Mouse (Mus musculus): Measurements from ENCODE around the gene Crocc2. TPM values are rescaled to one million over a fixed set of nuclear protein-coding genes. Genes with fewer than 3 reads are reported as not detected.

The Crocc2 gene
- polyA plus RNA-seq, 1 experiment = 0.09 TPM

- WGBS = 54% methylated on average over 2 of the region's 2 CpGs
- no peak for DNase-seq (ENCODE audit: low read depth, low spot score)
Observed at GRCm38 (mm10) chr1:93245936-93246335, 77.4 kb downstream of the Crocc2 start.

- 30% methylated on average over 2 of the region's 2 CpGs for WGBS
- DNase-seq (ENCODE audit: low read depth, low spot score) = no peak
Observed at GRCm38 (mm10) chr1:93252586-93252985, 84.1 kb downstream of the Crocc2 start.

GRCm38 (mm10) chr1:93255761-93256160 lies 87.2 kb downstream of the Crocc2 start:
- 83% methylated on average over 7 of the region's 7 CpGs for WGBS

GRCm38 (mm10) chr1:93257560-93257959 lies 89.0 kb downstream of the Crocc2 start:
- WGBS = 95% methylated on average over 1 of the region's 1 CpGs
- no peak for DNase-seq (ENCODE audit: low read depth, low spot score)

More at GRCm38 (mm10) chr1:93255761-93256160, 87.2 kb downstream of the Crocc2 start:
- no peak for DNase-seq (ENCODE audit: low read depth, low spot score)

GRCm38 (mm10) chr1:93267207-93267606 lies 98.7 kb downstream of the Crocc2 start:
- no peak for DNase-seq (ENCODE audit: low read depth, low spot score)
- 40% methylated on average over 3 of the region's 3 CpGs for WGBS

- DNase-seq (ENCODE audit: low read depth, low spot score) = no peak
- WGBS = 74% methylated on average over 2 of the region's 2 CpGs
Observed at GRCm38 (mm10) chr1:93268246-93268645, 99.7 kb downstream of the Crocc2 start.

- DNase-seq (ENCODE audit: low read depth, low spot score) = no peak
- 62% methylated on average over 3 of the region's 3 CpGs for WGBS
Observed at GRCm38 (mm10) chr1:93270516-93271240, 102.2 kb downstream of the Crocc2 start.

DNA sequence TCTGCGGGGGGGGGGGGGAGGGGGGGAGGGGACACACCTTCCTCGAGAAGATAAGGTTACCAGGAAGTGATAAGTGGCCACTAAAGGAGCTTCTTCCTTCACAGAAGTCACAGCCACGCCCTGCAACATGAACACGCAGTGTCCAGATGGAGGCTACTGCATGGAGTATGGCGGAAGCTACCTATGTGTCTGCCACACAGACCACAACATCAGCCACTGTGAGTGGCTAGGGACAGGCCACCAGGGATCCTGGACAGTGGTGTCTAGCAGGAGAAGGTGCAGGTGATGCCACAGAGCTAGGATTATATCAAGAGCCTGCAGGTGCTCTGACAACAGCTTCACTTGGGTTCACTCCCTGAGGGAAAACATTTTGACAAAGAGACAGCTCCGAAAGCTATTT lies 103.2 kb downstream of the Crocc2 start:
- 61% methylated on average over 6 of the region's 6 CpGs for WGBS
- DNase-seq (ENCODE audit: low read depth, low spot score) = no peak

DNA sequence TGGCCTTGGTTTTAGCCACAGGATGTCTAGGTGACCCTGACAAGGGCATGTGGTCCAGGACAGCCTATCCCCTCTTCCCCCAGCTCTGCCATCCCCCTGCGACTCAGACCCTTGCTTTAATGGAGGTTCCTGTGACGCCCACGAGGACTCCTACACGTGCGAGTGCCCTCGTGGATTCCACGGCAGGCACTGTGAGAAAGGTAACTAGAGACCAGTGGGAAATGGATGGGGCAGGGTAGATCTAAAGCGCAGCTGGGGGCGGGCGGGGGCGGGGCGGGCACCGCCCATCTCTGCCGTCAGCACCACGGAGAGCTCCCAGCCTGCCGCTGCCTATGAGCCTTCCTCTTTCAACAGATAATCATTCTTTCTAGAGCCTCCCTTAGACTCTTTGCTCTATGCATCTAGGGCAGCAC lies 103.9 kb downstream of the Crocc2 start:
- 7% methylated on average over 16 of the region's 16 CpGs for WGBS
- DNase-seq (ENCODE audit: low read depth, low spot score) = no peak

- 33% methylated on average over 6 of the region's 6 CpGs for WGBS
- DNase-seq (ENCODE audit: low read depth, low spot score) = peak; percentile 35
Observed at GRCm38 (mm10) chr1:93275561-93275960, 107.0 kb downstream of the Crocc2 start.

DNA sequence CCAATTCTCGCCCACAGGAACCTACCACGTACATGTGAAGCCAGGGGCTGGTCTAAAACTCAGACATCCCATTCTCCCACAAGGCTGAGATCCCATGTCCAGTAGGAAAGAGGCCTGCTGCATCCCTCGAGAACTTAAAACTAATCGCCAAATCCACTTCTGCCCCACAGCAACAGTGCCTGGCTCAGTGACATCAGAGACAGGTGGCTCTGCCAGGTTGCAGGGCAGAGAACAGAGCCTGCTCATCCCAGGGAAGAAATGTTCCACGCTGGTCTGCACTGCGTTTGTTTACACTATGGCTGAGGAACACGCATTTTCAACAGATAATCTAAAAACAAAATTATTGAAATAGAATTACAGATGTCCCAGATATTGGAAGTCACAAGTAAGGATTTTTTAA lies 108.5 kb downstream of the Crocc2 start:
- DNase-seq (ENCODE audit: low read depth, low spot score) = no peak
- WGBS = 72% methylated on average over 7 of the region's 7 CpGs

Other genes starting within 250 kb of the Crocc2 start
- 25.1 and 31.3 TPM in 2 replicates for gene Capn10, start 234.3 kb upstream of the Crocc2 start, polyA plus RNA-seq (2012; rRNA removed)
- gene Gpr35, start 217.9 kb upstream of the Crocc2 start, polyA plus RNA-seq (2012; rRNA removed) = 21.9 and 37.1 TPM in 2 replicates
- 0.12 TPM in 1 of 2 replicates, not detected in the other for gene Aqp12, start 162.4 kb upstream of the Crocc2 start, polyA plus RNA-seq (2012; rRNA removed)
- gene Kif1a, start 66.8 kb upstream of the Crocc2 start, polyA plus RNA-seq (2012; rRNA removed) = 1.4 and 2.7 TPM in 2 replicates
- gene Agxt, start 33.5 kb upstream of the Crocc2 start, polyA plus RNA-seq (2012; rRNA removed) = 0.14 and 0.34 TPM in 2 replicates
- gene 2310007B03Rik, start 7.8 kb upstream of the Crocc2 start, polyA plus RNA-seq (2012; rRNA removed) = 8.4 and 10.3 TPM in 2 replicates
- gene Sned1, start 67.1 kb downstream of the Crocc2 start, polyA plus RNA-seq (2012; rRNA removed) = 1.7 and 2.6 TPM in 2 replicates
- 7.9 and 8.7 TPM in 2 replicates for gene Mterf4, start 137.2 kb downstream of the Crocc2 start, polyA plus RNA-seq (2012; rRNA removed)
- 3.6 and 4.7 TPM in 2 replicates for gene Ppp1r7, start 174.1 kb downstream of the Crocc2 start, polyA plus RNA-seq (2012; rRNA removed)
- gene Pask, start 174.8 kb downstream of the Crocc2 start, polyA plus RNA-seq (2012; rRNA removed) = 2.5 and 4.1 TPM in 2 replicates
- gene Ano7, start 205.2 kb downstream of the Crocc2 start, polyA plus RNA-seq (2012; rRNA removed) = 20.0 and 35.3 TPM in 2 replicates